8 mouse cellular contexts compared by ENCODE assay signal in genomic region chr12:40477621-40478452, GRCm38 (mm10). TPM values are rescaled to one million over a fixed set of nuclear protein-coding genes. Genes with fewer than 3 reads are reported as not detected.
A peak's percentile ranks its signal among the peaks of the same experiment; 100 is the strongest.
DNase-seq lines count a peak whose midpoint lies in the region; ATAC-seq and TF ChIP-seq lines count a peak whose summit lies in the region.

No protein-coding gene starts in this region.

- no peaks in the 10 kb centered on the region for H3K27me3 ChIP-seq in heart, adult 2 months (ENCODE audit: control insufficient read depth, insufficient read depth, low read length)
- no peaks in the 10 kb centered on the region for H3K27me3 ChIP-seq in heart, embryonic 11.5 days (ENCODE audit: control insufficient read depth, insufficient read depth, low read length)
- 0 out of 2 replicates have a peak, but pooled peaks cover 3% of the 10 kb centered on the region for H3K27me3 ChIP-seq in liver, embryonic 12.5 days (replicated peaks)

- DNase-seq in heart, adult 2 months = peak; percentile 49 to 57
- peak; percentile 64 for DNase-seq in adrenal gland, postnatal 25 days
- DNase-seq in heart, postnatal 14 days = peak; percentile 59 to 67
- peak; percentile 63 for DNase-seq in lung, postnatal 36 days
- no peak for DNase-seq in left cerebral cortex, adult 11 months (ENCODE audit: low spot score)

- H3K9ac ChIP-seq in heart, adult 2 months (ENCODE audit: low read depth, low read length) = no peak overlapping the region
- H3K9ac ChIP-seq in heart, embryonic 11.5 days (ENCODE audit: low read depth, low read length) = no peak overlapping the region
- no peak overlapping the region for H3K9ac ChIP-seq in liver, embryonic 12.5 days

- peaks cover 9% of the 10 kb centered on the region for H3K4me1 ChIP-seq in heart, adult 2 months (ENCODE audit: control insufficient read depth, insufficient read depth, low read length)
- H3K4me1 ChIP-seq in heart, embryonic 11.5 days (ENCODE audit: control insufficient read depth, insufficient read depth, low read length) = peaks cover 7% of the 10 kb centered on the region
- no peaks in the 10 kb centered on the region for H3K4me1 ChIP-seq in liver, embryonic 12.5 days

- no peak for ATAC-seq in heart, embryonic 11.5 days (replicated peaks; ENCODE audit: insufficient number of reproducible peaks, low FRiP score, low TSS enrichment)
- no peak for ATAC-seq in liver, embryonic 12.5 days
- ATAC-seq in erythroid progenitor cell, adult 5-6 weeks (replicated peaks; ENCODE audit: low FRiP score, poor library complexity, severe bottlenecking) = no peak

- peak overlapping the region; percentile 10 for H3K27ac ChIP-seq in heart, adult 2 months
- no peak overlapping the region for H3K27ac ChIP-seq in heart, embryonic 11.5 days (ENCODE audit: low read depth, low read length)
- H3K27ac ChIP-seq in liver, embryonic 12.5 days = no peak overlapping the region

- TF ChIP-seq CTCF in heart, adult 2 months (IDR thresholded peaks at IDR 0.05) = no peak

- no peaks in the 10 kb centered on the region for H3K9me3 ChIP-seq in heart, embryonic 11.5 days (replicated peaks; ENCODE audit: control insufficient read depth, low read length)
- no peaks in the 10 kb centered on the region for H3K9me3 ChIP-seq in liver, embryonic 12.5 days (replicated peaks)

- peaks cover 5% of the 10 kb centered on the region for H3K79me2 ChIP-seq in heart, adult 2 months (replicated peaks; ENCODE audit: control insufficient read depth, insufficient read depth, low read length)

- TF ChIP-seq EP300 in heart, adult 2 months (IDR thresholded peaks at IDR 0.05; ENCODE audit: insufficient read depth, low read depth, low read length) = no peak

- peaks cover 13% of the 10 kb centered on the region for H3K36me3 ChIP-seq in heart, adult 2 months (ENCODE audit: control insufficient read depth, insufficient read depth, low read length)
- H3K36me3 ChIP-seq in heart, embryonic 11.5 days (ENCODE audit: control insufficient read depth, insufficient read depth, low read length) = no peaks in the 10 kb centered on the region
- no peaks in the 10 kb centered on the region for H3K36me3 ChIP-seq in liver, embryonic 12.5 days

- H3K4me3 ChIP-seq in heart, adult 2 months = no peak overlapping the region
- H3K4me3 ChIP-seq in heart, embryonic 11.5 days (ENCODE audit: low read depth, low read length) = no peak overlapping the region
- no peak overlapping the region for H3K4me3 ChIP-seq in liver, embryonic 12.5 days

- intact Hi-C loops in heart, adult 2 months (cut with DNase I) = no loop called here
- intact Hi-C loops in heart, postnatal 14 days (cut with DNase I) = no loop called here

- 28% methylated on average over 8 of the region's 8 CpGs for WGBS in heart, adult 2 months
- 61% methylated on average over 8 of the region's 8 CpGs for WGBS in heart, embryonic 11.5 days (ENCODE audit: insufficient replicate concordance)
- 55% methylated on average over 8 of the region's 8 CpGs for whole genome bisulfite sequencing in liver, embryonic 12.5 days (ENCODE audit: insufficient replicate concordance)

- no peak for TF ChIP-seq POLR2A in heart, adult 2 months (IDR thresholded peaks at IDR 0.05; ENCODE audit: insufficient read depth, low read depth, low read length)

- H3K4me2 ChIP-seq in heart, embryonic 11.5 days = no peak overlapping the region
- H3K4me2 ChIP-seq in liver, embryonic 12.5 days = no peak overlapping the region

RNA-seq across cellular contexts. Expression of gene Dock4, which starts 32.1 kb away (rescaled TPM):
- 10 to 100 TPM; 11.2 to 13.6 TPM for total RNA-seq in heart, adult 2 months (2021)
- 4.3 and 7.5 TPM in 2 replicates for polyA plus RNA-seq in heart, adult 2 months (2012; rRNA removed)
- polyA plus RNA-seq in heart, embryonic 11.5 days (2014; fragmentation: Nextera tagmentation; extraction: Ambion mirVana) = 6.1 and 8.1 TPM in 2 replicates
- 19.7 and 20.7 TPM in 2 replicates for total RNA-seq in adrenal gland, postnatal 25 days (2021)
- total RNA-seq in heart, postnatal 14 days (2021) = 10 to 100 TPM; 16.4 to 17.2 TPM
- polyA plus RNA-seq in liver, embryonic 12.5 days (2016; fragmentation: Nextera tagmentation; extraction: Ambion mirVana) = 2.2 and 2.6 TPM in 2 replicates
- total RNA-seq in erythroid progenitor cell, adult 5-6 weeks (2015; ENCODE audit: low replicate concordance) = 0.42 and 3.6 TPM in 2 replicates
- total RNA-seq in erythroid progenitor cell, adult 5-6 weeks (2017; ENCODE audit: low replicate concordance) = 1.5 TPM in 1 of 2 replicates, not detected in the other

RNA-seq across cellular contexts. Expression of gene Zfp277, which starts 32.1 kb away (rescaled TPM):
- total RNA-seq in heart, adult 2 months (2021) = 10 to 100 TPM; 10.6 to 10.9 TPM
- polyA plus RNA-seq in heart, adult 2 months (2012; rRNA removed) = 5.2 and 8.5 TPM in 2 replicates
- polyA plus RNA-seq in heart, embryonic 11.5 days (2014; fragmentation: Nextera tagmentation; extraction: Ambion mirVana) = 32.4 and 35.8 TPM in 2 replicates
- total RNA-seq in adrenal gland, postnatal 25 days (2021) = 15.1 and 23.8 TPM in 2 replicates
- total RNA-seq in heart, postnatal 14 days (2021) = 10 to 100 TPM; 11.7 to 12.6 TPM
- 11.6 and 12.1 TPM in 2 replicates for polyA plus RNA-seq in liver, embryonic 12.5 days (2016; fragmentation: Nextera tagmentation; extraction: Ambion mirVana)
- 2.9 and 8.6 TPM in 2 replicates for total RNA-seq in erythroid progenitor cell, adult 5-6 weeks (2015; ENCODE audit: low replicate concordance)
- 5.4 and 5.9 TPM in 2 replicates for total RNA-seq in erythroid progenitor cell, adult 5-6 weeks (2017; ENCODE audit: low replicate concordance)
